Mouse (Mus musculus) embryonic fibroblast, embryonic 13.5 days (primary cell): ENCODE results near the gene Gemin8. TPM values are rescaled to one million over a fixed set of nuclear protein-coding genes. Genes with fewer than 3 reads are reported as not detected.
A peak's percentile ranks its signal among the peaks of the same experiment; 100 is the strongest.

Experiments
- H3K27ac ChIP-seq: 2 replicates; pipeline ENCODE4 v1.5.1; 2012; ENCODE audit warnings: low read length, control low read depth, inconsistent platforms; ENCODE audit not compliant: insufficient read depth
- H3K4me1 ChIP-seq: 2 replicates; pipeline ENCODE4 v1.6.1; 2011; ENCODE audit warnings: low read length; ENCODE audit not compliant: control insufficient read depth, insufficient read depth
- H3K4me3 ChIP-seq: 2 replicates; pipeline ENCODE4 v1.5.1; 2011; ENCODE audit warnings: mild to moderate bottlenecking, control low read depth, low read length; ENCODE audit not compliant: insufficient read depth
- CTCF ChIP-seq: IDR thresholded peaks from 2 replicates; pipeline ENCODE4 v1.5.1; 2011; ENCODE audit warnings: mild to moderate bottlenecking, control low read depth, low read length, moderate library complexity, borderline replicate concordance; ENCODE audit not compliant: insufficient read depth
- POLR2A ChIP-seq: IDR thresholded peaks from 2 replicates; pipeline ENCODE4 v1.6.1; 2011; ENCODE audit warnings: low read depth, mild to moderate bottlenecking, control low read depth, low read length, moderate library complexity
- polyA plus RNA-seq: library from polyadenylated mRNA; stranded (reverse); fragments of >200 nt; gene quantifications from 2 replicates; pipeline ENCODE4 v1.2.4, GENCODE M21; 2011; ENCODE audit warnings: low read depth; ENCODE audit not compliant: missing spikeins, insufficient read length

Gemin8 gene
- 6.5 and 9.3 TPM in 2 replicates for polyA plus RNA-seq

DNA sequence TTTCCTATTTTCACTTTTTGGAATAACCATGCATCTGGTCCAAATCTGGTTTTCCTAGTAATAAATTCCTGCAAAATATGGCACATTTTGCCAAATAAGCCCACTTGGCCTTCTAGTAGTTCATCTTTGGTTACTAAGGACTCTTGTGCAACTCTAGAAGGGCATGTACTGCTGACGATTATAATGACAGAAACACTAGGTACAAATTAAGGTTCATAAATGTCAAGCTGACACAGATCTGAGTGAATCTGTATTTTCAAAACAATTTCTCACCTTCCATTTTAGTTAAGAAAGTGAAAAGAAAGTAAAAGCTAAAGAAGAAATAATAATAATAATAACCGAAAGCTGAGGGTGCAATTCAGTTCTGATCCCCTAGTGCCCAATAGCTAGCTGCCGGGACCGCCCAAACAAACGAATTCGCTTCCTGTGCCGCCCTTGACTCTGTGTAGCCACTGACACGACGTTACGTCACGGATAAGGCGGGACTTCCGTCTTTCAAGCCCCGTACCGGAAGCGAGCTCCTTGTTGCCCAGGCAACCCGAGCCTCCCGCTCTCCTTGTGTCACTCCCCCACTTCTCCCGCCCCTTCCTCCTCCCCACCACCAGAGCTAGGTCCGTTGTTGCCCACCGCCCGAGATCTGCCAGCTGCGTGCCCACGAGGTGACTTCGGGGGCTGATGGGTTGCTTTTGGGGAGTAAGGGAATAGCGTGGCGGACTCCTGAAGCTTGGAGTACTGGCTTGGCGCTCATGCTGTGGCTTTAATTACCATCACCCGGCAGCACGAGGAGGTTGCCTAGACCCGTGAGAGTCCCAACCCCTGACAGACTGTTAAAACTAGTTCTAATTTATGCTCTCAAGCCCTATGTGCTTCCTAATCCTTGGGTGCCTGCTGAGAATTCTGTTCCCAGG lies at the start of gene Gemin8:
Gene Gemin8, plus strand, starts transcription at position 563 of the 908 bp plus-strand sequence.
- peak within 1 kb of the TSS; percentile 9 for H3K27ac ChIP-seq
- peak within 1 kb of the TSS; percentile 99 for H3K4me3 ChIP-seq
- TF ChIP-seq POLR2A (peak; percentile 4; the same call in 1 of the 2 replicates), CTCF (no peak)
- no peaks in the 10 kb centered on the region for H3K4me1 ChIP-seq

DNA sequence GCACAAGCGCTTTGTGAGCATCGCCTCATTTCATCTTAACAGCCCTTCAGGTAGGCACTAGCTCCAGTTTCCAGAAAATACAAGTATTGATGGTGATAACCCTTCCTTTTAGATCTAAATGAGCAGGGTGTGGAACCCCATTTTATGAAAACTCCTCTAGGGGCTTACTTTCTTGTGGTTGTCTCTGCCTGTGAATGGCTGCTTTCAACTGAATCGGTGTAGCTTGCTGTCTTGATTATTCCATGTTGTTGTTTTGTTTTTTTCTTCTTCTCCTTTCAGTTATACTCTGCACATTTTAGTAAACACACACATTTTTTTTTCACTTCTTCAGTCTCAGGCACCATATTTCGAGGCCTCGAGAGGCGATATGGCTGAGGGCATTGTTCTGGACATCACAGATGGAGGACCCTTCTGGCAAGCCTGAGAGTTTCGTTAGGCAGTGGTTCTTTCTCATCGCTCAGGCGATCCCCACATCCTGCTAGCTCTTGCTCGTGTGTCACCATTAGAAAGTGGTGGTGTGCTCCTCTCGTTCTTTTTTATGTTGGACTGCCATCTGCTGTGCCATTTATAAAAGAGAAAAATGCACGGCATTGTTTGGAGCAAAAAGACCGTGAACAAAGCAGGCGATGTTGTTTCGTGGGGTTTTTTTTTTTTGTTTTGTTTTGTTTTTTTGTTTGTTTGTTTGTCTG lies 23.0 kb upstream of the Gemin8 start:
- no peak overlapping the region for H3K4me3 ChIP-seq
- H3K27ac ChIP-seq, result no peak overlapping the region
- no peak for TF ChIP-seq POLR2A
- TF ChIP-seq CTCF, result no peak
- H3K4me1 ChIP-seq, result no peaks in the 10 kb centered on the region

DNA sequence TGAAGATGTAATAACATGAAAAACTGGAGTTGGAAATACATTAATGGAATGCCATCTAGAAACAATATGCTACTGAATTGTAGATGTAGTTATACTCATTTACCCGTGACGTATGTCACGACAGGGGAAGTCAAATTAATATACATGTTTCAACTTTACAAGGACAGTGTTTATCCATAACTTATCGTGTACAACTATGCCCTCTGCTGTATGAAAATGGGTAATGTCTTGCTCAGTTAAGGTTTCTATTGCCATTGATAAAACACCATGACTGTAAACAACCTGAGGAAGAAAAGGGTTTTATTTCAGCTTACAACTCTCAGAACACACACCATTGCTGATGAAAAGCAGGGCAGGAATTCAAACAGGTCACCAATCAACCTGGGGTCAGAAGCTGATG lies 7.5 kb upstream of the Gemin8 start:
- Histone ChIP-seq H3K4me3 (no peak overlapping the region), H3K27ac (no peak overlapping the region), H3K4me1 (no peaks in the 10 kb centered on the region)
- no peak for TF ChIP-seq POLR2A

DNA sequence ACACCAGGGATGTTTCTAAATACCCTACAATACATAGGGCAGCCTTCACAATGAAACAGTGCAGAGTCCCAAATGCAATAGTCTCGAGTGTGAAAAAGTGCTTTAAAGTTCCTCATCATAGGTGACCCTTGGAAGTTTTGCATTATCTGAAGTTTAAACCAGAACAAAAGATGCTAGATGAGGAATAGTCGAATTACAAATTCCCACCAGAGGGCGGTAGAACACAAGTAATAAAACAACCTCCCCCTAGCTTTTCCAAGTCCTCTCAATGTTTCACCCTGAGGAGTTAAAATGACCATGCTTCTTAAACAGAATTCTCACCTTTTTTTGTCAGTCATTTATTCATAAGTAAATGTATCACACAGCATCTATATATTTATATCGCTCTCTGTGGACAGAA lies 2.9 kb upstream of the Gemin8 start:
- no peak overlapping the region for H3K4me3 ChIP-seq
- TF ChIP-seq POLR2A (no peak), CTCF (no peak)
- H3K4me1 ChIP-seq, result no peaks in the 10 kb centered on the region
- H3K27ac ChIP-seq, result no peak overlapping the region

DNA sequence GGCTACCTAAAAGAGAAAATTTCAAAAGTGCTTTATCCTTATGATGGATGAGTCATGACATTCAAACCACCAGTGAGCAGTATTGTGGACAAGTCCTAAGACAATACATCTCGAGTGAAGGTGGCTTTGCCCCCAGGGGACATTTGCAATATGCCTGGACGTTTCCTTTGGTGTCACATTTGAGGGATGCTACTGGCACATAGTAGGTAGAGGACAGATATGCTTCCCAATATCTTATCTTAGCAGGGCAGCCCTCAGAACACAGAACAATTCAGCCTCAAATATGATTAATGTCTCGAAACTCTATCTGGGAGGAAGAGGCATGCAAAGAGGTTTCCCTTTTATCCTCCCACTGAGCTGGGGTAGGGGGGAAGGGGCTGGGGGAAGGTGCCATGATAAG lies 2.3 kb upstream of the Gemin8 start:
- Histone ChIP-seq H3K27ac (no peak overlapping the region), H3K4me3 (no peak overlapping the region), H3K4me1 (no peaks in the 10 kb centered on the region)
- TF ChIP-seq POLR2A (no peak), CTCF (no peak)

DNA sequence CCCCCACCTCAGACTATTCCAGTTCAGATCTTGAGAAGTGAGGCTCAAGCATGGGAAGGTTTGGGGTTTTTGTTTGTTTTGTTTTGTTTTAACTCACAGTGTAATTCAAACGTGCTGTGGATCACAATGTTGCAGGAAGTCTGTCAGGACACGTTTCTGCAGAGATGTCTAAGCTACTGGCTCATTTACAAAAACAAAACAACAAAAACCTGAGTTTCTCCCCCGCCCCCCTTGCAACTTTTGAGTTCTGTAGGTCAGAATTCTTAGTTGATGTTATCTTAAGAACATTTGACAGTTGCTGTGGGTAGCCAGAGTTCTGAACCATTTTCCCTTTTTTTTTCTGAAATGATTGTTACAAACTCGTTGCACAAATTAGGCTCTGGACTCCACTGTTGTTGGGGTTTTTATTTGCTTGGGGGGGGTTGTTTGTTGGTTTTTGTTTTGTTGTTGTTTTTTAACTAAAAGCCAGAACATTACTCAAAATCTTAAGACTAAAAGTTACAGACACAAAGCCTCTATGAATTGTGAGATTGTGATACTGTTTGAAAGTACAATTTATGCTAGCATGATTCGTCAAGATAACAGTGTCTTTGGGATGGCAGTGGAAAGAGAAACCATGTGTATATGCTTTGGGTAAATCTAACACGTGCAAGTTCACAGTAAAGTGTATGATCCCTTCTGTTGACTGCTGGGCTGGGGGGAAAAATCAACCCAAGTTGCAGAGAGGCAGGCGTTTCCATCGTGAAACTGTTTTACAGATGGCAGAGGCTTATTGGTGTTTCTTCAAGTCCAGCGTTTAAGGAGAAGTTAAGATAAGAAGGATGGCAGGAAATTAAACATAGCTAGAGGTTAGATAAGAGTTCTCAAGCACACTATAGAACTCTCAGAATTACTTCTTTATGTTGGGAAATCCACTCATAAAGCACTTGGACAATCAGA lies 815 bp downstream of the Gemin8 start:
- TF ChIP-seq POLR2A (no peak), CTCF (no peak)
- Histone ChIP-seq H3K4me1 (no peaks in the 10 kb centered on the region), H3K4me3 (peak overlapping the region; percentile 99), H3K27ac (peak overlapping the region; percentile 9)

DNA sequence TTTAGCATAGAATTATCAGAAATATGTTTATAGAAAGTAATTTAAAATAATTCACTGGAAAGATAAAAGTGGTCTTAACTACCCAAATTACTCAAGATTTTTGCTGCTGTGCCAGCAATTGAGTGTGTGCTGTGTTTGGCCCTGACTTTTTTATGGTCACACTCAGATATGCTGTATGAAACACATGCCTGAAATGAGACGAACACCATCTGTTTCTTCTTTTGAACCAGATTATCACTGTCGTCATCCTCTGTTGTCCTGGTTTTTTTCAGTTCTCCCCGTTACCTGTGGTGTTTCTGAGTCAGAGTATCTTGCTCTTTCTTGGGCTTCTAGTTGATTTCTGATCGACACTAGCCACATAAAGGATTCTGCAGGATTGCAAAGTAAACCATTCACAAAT lies 1.8 kb downstream of the Gemin8 start:
- no peak overlapping the region for H3K27ac ChIP-seq
- H3K4me1 ChIP-seq, result no peaks in the 10 kb centered on the region
- TF ChIP-seq CTCF (no peak), POLR2A (no peak)
- H3K4me3 ChIP-seq, result no peak overlapping the region

DNA sequence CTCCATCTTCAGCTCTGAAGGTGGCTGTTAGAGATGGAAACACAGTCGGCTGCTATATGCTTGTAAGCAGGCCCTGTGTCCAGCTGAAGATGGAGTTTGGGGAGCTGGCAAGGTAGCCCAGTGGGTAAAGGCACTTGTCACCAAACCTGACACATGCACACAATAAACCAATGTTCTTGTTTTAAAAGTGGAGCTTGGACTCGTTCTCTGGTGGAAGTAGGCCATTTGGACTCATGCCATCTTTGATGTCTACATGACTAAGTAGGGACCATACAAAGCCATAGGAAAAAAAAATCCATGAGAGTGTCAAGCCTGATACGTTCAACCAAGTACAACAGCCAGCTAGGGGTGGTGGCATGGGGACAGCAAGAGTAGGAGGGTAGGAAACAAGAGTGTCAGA lies 2.4 kb downstream of the Gemin8 start:
- no peak for TF ChIP-seq CTCF
- Histone ChIP-seq H3K27ac (no peak overlapping the region), H3K4me1 (no peaks in the 10 kb centered on the region), H3K4me3 (no peak overlapping the region)

DNA sequence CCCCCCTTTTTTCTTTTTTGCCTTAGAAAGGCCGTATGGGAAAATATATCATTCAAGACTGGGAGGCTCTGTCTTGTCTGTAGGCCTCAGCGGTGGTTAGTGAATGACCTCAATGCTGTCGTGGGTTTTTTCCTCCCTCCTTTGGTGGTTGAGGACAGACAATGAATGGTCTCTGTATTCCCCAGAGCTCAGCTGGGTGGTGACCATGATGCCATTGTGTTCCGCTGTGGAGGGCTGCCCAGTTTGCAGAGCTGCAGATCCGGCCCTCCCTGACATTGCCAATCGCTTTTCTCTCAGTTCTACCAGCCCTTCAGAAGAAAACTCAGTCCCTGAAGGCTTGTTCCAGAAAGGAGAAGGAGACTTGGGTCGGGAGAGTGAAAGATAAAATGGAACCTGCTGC lies 3.5 kb downstream of the Gemin8 start:
- H3K4me3 ChIP-seq, result no peak overlapping the region
- no peaks in the 10 kb centered on the region for H3K4me1 ChIP-seq
- TF ChIP-seq CTCF (no peak), POLR2A (no peak)
- H3K27ac ChIP-seq, result no peak overlapping the region
